Mouse (Mus musculus) embryonic facial prominence, embryonic 10.5 days (tissue): ENCODE measurements at regions not wholly inside any gene's neighbourhood (a gene's known extent, or its start where the extent isn't known, plus 50 kb on each side); places are given as distances from the start of the nearest gene placed in this dataset.
"Not testable (repeated sequence)": the region's sequence is repeated elsewhere in the genome, so short reads cannot be mapped to it uniquely, and the experiment has no call there.

Source experiments
- DNase-seq: peaks from one replicate; pipeline ENCODE4 v3.0.0-alpha.2; 2017; ENCODE audit warnings: low spot score
- H3K27ac ChIP-seq: fragments of 300-500 bp; sonication (generic); replicated peaks from 2 replicates; pipeline ENCODE4 v1.5.1; 2016; ENCODE audit warnings: mild to moderate bottlenecking
- H3K27me3 ChIP-seq: fragments of 300-500 bp; sonication (generic); replicated peaks from 2 replicates; pipeline ENCODE4 v1.6.1; 2016; ENCODE audit warnings: low read depth, mild to moderate bottlenecking; ENCODE audit not compliant: poor library complexity, severe bottlenecking
- H3K36me3 ChIP-seq: fragments of 300-500 bp; sonication (generic); replicated peaks from 2 replicates; pipeline ENCODE4 v1.6.1; 2016; ENCODE audit warnings: mild to moderate bottlenecking, moderate library complexity
- H3K4me1 ChIP-seq: fragments of 300-500 bp; sonication (generic); 2 replicates; pipeline ENCODE4 v1.6.1; 2016
- H3K4me3 ChIP-seq: fragments of 300-500 bp; sonication (generic); 2 replicates; pipeline ENCODE4 v1.5.1; 2016; ENCODE audit warnings: mild to moderate bottlenecking, moderate library complexity
- H3K9me3 ChIP-seq: fragments of 300-500 bp; sonication (generic); 2 replicates; pipeline ENCODE4 v1.6.1; 2016; ENCODE audit warnings: mild to moderate bottlenecking
- WGBS: fragments of 180-500 bp; shearing (Covaris S2); methylation state at CpG from one replicate; pipeline ENCODE4 v1.1.7; 2016; 5-methylcytosine and 5-hydroxymethylcytosine counted together

DNA sequence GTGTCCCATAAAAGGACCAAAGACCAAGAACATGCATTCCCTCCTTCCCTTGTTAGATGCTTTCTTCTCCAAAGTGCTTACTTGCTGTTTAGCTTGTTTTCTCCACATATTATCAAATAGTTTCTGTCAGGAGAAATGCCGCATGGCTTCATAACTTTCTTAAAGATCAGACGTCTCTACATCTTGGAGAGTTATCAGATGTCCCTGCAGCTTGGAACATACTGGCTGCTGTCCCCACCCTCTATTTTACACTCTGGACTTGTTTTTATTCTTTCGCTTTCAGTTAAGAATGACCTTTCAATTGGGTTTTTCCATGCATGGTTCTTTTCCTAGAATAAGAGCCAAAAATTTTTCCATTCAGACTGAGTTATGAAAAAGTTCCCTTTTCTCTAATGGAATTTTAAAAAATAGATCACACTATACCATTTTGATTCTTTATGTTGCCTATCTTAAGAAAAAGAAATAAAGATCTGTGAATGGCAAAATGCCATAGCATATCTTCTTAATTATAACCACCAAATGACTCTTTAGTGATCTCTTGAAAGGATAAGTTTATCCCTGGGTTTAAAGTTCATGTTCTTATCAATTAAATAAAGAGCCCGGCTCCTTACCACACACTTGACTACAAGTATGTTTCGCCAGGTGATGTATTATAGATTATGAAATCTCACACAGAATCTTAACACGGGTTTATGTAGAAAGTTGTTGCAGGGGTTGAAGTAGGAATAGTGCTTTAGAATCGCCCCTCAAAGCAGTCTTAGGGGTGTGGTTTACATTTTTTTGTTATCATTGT, 232.1 kb downstream of the Nfkbiz start:
- DNase-seq, result no peak
- H3K36me3 ChIP-seq, result no peaks in the 10 kb centered on the region
- no peaks in the 10 kb centered on the region for H3K9me3 ChIP-seq
- H3K27ac ChIP-seq, result no peak overlapping the region
- no peaks in the 10 kb centered on the region for H3K4me1 ChIP-seq
- no peaks in the 10 kb centered on the region for H3K27me3 ChIP-seq
- WGBS, result 90% methylated on average over 7 of the region's 7 CpGs
- H3K4me3 ChIP-seq, result no peak overlapping the region

DNA sequence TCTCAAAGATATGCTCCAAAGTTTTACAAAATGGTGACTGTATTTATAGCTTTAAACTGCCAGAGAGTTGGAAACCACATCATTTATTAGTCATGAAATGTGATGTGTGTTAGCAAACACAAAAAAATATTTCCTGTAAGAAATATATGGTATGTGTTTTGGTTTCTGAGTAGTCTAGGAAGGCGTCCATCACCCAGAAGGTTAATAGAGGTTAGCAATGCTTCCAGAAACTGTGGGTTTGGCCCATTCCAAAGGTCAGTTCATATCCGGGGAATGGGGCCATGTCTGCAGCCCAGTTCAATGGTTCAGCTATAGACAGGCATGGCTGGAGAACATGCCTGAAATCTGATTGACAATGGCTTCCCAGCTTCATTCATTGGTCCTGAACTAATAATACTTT, 235.1 kb downstream of the Nfkbiz start:
- DNase-seq, result no peak
- Histone ChIP-seq H3K9me3 (no peaks in the 10 kb centered on the region), H3K27me3 (no peaks in the 10 kb centered on the region), H3K27ac (no peak overlapping the region), H3K4me3 (no peak overlapping the region), H3K36me3 (no peaks in the 10 kb centered on the region), H3K4me1 (no peaks in the 10 kb centered on the region)
- WGBS, result 82% methylated on average over 2 of the region's 2 CpGs

DNA sequence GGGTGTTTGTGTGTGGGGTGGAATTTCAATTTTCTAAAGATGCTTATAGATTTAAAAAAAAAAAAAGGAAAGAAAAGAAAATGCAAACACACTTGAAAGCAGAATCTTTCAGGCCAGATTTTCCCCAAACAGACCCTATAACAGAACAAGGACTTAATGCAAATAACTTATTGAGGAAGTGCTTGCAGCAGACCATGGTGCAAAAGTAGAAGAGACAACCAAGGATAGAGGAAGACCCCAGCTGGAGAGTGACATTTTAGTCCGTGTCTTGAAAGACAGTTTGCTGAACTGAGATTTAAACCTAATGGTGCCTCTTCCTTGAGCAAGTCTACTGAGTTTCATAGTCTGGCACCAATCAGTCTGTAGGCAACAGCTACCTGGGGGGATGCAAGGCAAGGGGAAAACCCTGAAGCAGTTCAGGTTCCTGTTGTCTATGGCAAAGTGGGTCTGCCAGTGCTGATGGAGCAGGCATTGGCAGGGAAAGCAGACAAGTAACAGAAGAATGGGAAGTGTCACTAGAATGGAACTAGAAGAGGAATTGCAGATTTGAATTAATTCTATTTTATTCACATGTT, 249.2 kb downstream of the Nfkbiz start:
- Histone ChIP-seq H3K4me3 (no peak overlapping the region), H3K27me3 (no peaks in the 10 kb centered on the region), H3K36me3 (no peaks in the 10 kb centered on the region), H3K9me3 (no peaks in the 10 kb centered on the region), H3K27ac (no peak overlapping the region), H3K4me1 (no peaks in the 10 kb centered on the region)
- no peak for DNase-seq
- WGBS, result 71% methylated on average over 1 of the region's 1 CpGs

GRCm38 (mm10) chr16:55587138-55587537, 251.6 kb downstream of the Nfkbiz start:
- DNase-seq, result no peak
- 91% methylated on average over 6 of the region's 6 CpGs for WGBS
- Histone ChIP-seq H3K4me3 (no peak overlapping the region), H3K9me3 (no peaks in the 10 kb centered on the region), H3K27me3 (no peaks in the 10 kb centered on the region), H3K27ac (no peak overlapping the region), H3K4me1 (no peaks in the 10 kb centered on the region), H3K36me3 (no peaks in the 10 kb centered on the region)

GRCm38 (mm10) chr16:55582906-55583305, 255.8 kb downstream of the Nfkbiz start:
- no peak for DNase-seq
- Histone ChIP-seq H3K4me3 (no peak overlapping the region), H3K27me3 (no peaks in the 10 kb centered on the region), H3K36me3 (no peaks in the 10 kb centered on the region), H3K27ac (no peak overlapping the region), H3K4me1 (no peaks in the 10 kb centered on the region), H3K9me3 (no peaks in the 10 kb centered on the region)
- WGBS, result 59% methylated on average over 3 of the region's 3 CpGs

DNA sequence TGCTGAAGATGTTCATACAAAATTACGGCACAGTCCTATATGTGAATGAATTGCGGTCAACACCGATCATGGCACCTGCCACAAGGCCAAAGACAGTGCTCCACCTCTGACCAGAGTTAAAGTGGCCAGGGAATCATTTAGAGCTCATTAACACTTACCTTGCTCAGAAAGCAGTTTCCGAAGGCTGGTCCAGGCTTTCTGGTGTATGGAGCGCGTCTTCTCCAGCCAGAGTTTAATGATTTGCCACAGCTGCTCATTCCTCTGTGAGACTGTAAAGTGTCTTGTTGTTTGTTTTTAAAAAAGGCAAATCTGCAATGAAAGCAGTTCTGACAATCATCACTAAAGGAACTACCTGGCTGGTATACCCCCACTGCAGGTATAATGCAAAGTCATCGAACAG, 256.7 kb downstream of the Nfkbiz start:
- Histone ChIP-seq H3K27me3 (no peaks in the 10 kb centered on the region), H3K4me1 (no peaks in the 10 kb centered on the region), H3K9me3 (no peaks in the 10 kb centered on the region), H3K27ac (no peak overlapping the region), H3K36me3 (no peaks in the 10 kb centered on the region), H3K4me3 (no peak overlapping the region)
- WGBS, result 93% methylated on average over 7 of the region's 7 CpGs
- no peak for DNase-seq

DNA sequence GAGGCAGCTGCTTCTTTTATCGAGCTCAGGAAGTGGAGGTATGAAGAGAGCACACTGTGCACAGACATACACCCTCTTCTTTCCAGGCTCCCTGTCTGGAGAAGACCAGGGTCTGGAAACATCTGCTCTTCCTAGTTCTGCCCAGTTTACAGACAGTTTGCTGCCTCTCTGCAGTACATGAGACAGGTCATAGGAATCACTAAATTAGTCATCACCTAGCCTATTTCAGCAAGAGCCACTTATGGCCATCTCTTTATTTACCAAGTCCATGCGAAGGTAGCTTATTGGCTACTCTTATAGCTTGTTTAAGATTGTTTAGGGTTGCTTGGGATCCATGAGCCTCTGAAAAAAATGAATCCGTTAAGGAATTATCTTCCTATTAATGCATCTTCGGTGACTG, 257.9 kb downstream of the Nfkbiz start:
- H3K27ac ChIP-seq, result no peak overlapping the region
- 89% methylated on average over 4 of the region's 4 CpGs for WGBS
- no peaks in the 10 kb centered on the region for H3K27me3 ChIP-seq
- H3K9me3 ChIP-seq, result no peaks in the 10 kb centered on the region
- no peak for DNase-seq
- no peaks in the 10 kb centered on the region for H3K36me3 ChIP-seq
- H3K4me3 ChIP-seq, result no peak overlapping the region
- H3K4me1 ChIP-seq, result no peaks in the 10 kb centered on the region

DNA sequence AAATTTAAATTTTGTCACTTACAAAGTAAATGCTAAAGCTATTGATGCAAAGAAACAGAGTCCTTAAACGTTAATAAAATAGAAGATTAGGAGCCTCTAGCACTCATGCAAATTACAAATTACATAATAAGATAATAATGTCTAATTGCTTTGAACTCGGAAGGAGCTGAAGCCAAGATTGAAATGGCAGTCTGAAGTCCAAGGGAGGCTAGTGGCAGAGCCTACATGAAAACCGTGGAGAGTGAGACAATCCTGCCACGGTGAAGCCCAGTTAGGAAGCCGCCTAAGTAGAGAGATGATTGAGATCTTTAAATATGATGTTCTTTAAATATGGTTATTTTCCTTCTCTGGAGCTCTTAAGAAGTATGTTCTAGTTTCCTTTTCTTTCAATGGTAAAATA, 260.0 kb downstream of the Nfkbiz start:
- Histone ChIP-seq H3K9me3 (no peaks in the 10 kb centered on the region), H3K4me3 (no peak overlapping the region), H3K4me1 (no peaks in the 10 kb centered on the region), H3K27me3 (no peaks in the 10 kb centered on the region), H3K27ac (no peak overlapping the region), H3K36me3 (no peaks in the 10 kb centered on the region)
- 77% methylated on average over 5 of the region's 5 CpGs for WGBS
- no peak for DNase-seq

DNA sequence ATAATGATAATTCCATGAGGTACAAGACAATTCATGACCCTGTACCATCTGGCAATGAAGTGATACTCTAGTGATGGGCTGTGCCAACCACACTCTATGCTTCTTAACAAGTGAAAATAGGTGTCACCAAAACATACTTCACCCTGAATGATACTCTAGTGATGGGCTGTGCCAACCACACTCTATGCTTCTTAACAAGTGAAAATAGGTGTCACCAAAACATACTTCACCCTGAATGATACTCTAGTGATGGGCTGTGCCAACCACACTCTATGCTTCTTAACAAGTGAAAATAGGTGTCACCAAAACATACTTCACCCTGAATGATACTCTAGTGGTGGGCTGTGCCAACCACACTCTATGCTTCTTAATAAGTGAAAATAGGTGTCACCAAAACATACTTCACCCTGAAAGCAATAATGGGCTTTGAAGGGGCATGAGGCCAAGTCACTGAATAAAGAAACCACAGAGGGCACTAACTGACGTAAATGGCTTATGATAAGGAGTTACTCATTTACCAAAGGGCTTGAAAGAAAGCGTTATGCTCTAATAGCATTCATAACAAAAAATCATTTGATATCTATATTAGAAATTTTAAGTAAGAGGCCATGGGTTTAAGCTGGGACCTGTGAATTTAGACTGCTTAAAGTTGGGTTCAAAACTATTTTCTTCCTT, 263.0 kb downstream of the Nfkbiz start:
- H3K27me3 ChIP-seq, DNase-seq, H3K36me3 ChIP-seq, H3K4me3 ChIP-seq, H3K4me1 ChIP-seq, H3K27ac ChIP-seq, H3K9me3 ChIP-seq: not testable (repeated sequence)
- WGBS, result 90% methylated on average over 2 of the region's 2 CpGs

DNA sequence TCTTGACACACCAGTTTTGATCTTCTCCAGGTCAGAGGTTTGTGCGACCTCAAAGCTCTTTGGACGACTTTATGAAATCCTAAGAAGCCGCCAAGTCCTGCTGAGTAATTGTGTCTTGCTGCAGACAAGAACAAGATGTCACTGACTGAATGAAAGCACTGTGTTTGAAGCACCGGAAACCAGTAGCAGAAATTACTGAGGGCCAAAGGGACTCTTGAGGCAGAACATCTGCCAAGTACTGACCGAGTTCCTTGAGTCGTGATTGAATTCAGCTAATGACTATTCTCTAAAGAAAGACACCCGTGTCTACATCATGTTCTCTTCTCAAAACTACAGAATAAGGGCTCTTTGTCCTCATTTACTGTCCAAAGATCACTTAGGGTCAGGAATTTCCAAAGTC, 267.6 kb downstream of the Nfkbiz start:
- no peak overlapping the region for H3K27ac ChIP-seq
- 0 out of 2 replicates have a peak, but pooled peaks cover 3% of the 10 kb centered on the region for H3K4me1 ChIP-seq
- H3K36me3 ChIP-seq, result no peaks in the 10 kb centered on the region
- no peaks in the 10 kb centered on the region for H3K9me3 ChIP-seq
- H3K4me3 ChIP-seq, result no peak overlapping the region
- 46% methylated on average over 7 of the region's 7 CpGs for WGBS
- no peak for DNase-seq
- H3K27me3 ChIP-seq, result no peaks in the 10 kb centered on the region

DNA sequence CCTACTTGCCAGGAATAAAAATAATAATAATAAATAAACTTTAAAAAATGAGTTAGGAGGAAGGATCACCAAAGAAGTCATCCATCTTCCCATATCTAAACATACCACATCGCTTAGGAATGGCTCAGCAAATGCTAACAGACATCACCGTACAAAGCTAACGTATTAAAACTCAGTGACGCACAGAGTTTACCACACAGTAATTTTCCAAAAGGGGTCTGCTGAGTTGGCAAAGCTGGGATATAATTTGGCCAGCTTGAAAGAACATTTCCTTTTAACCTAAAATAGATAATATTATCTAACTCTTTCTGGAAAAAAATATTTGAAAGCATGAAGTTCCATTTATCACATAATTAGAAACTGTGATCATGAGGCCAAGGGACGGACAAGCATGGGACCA, 268.6 kb downstream of the Nfkbiz start:
- Histone ChIP-seq H3K4me3 (no peak overlapping the region), H3K9me3 (no peaks in the 10 kb centered on the region), H3K27ac (no peak overlapping the region), H3K36me3 (no peaks in the 10 kb centered on the region), H3K27me3 (no peaks in the 10 kb centered on the region), H3K4me1 (0 out of 2 replicates have a peak, but pooled peaks cover 3% of the 10 kb centered on the region)
- DNase-seq, result no peak
- 92% methylated on average over 5 of the region's 5 CpGs for WGBS

DNA sequence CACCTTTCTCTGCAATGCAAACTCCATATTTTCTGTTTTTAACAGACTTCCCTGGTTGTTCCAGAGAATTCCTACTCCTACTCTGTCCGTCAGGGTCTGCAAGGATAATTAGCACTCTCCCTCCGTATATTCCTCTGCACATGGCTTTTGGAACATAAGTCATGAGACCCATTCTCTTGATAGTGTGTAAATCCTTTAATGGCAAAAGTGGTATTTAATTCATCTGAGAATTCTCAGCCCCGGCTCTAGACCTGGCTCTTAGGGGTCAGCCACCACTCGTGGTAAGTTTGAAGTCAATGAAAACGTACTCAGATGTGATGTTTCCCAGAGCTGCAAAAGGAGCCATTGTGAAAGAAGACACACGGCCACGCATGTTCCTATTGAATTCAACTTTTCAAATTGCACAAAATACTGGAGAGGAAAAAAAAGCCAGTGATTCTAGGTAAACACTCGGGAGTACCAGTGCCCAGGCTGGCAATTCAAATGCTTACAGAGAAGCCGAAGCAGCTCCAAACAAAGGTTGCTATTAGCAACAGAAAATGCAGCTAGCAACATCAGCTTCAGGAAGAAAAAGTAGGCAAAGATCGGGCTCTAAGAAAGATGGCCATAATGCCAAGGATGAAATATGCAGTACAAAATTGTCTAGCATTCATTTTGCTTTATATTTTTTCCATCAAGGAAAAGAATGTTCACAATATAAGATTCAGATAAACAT, 258.2 kb upstream of the Zpld1 start:
- 56% methylated on average over 10 of the region's 10 CpGs for WGBS
- no peak overlapping the region for H3K4me3 ChIP-seq
- H3K36me3 ChIP-seq, result no peaks in the 10 kb centered on the region
- peaks cover 4% of the 10 kb centered on the region; the same call in 1 of the 2 replicates for H3K4me1 ChIP-seq
- H3K9me3 ChIP-seq, result no peaks in the 10 kb centered on the region
- no peak overlapping the region; the same call in 1 of the 2 replicates for H3K27ac ChIP-seq
- DNase-seq, result no peak
- no peaks in the 10 kb centered on the region for H3K27me3 ChIP-seq
